Mouse (Mus musculus): Measurements from ENCODE around the gene Srrd. TPM values are rescaled to one million over a fixed set of nuclear protein-coding genes. Genes with fewer than 3 reads are reported as not detected.

Srrd gene
- 19.3 and 20.9 TPM in 2 replicates for polyA plus RNA-seq (2015; fragmentation: Nextera tagmentation; extraction: Ambion mirVana)

DNA sequence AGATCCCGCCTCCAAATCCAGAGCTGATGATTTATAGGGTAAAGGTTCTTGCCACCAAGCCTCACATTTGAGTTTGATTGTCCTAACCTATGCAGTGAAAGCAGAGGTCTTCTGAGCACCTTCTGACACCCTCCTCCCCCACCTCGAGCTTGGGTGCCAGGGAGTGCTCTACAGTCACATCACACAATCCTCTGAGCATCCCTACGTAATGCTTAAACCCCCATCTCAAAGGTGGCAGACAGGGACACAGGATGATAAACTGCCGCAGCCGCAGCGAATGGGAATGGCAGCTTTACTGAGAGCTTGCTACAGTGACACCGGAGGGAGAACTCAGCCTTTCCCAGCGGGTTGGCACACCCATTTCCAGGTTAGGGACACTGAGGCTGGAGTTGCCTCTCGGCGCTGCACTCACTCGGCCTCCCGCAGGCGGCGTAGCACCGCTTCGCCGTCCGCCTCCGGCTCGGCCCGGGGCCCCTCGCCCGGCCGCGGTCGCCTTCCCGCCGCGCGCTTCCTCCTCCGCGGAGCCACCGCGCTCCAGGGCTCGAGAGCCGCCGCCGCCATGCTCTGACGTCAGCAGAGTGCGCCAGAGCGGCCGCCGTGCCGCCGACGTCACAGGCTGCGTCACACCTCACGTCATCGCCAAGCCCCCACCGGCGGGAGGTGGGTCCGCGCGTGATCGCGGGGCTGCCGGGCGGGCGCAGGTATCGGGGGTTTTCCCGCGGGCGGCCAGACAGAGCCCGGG, at the start of gene Srrd, which contains the start of gene Hps4:
Gene Srrd, minus strand, starts transcription at position 578 of the 742 bp plus-strand sequence.
Gene Hps4, plus strand, starts transcription at position 621 of the 742 bp plus-strand sequence.
- DNase-seq (ENCODE audit: low spot score) (peak; percentile 85), ATAC-seq (ENCODE audit: low FRiP score, low TSS enrichment) (peak; percentile 45)
- Histone ChIP-seq H3K9ac (ENCODE audit: low read length) (peak within 1 kb of the TSS; percentile 87), H3K36me3 (ENCODE audit: control insufficient read depth, insufficient read depth, low read length) (peaks cover 14% of the 10 kb centered on the region; the same call in 1 of the 2 replicates), H3K27me3 (ENCODE audit: control insufficient read depth, insufficient read depth, low read length) (no peaks in the 10 kb centered on the region), H3K4me1 (replicated peaks; ENCODE audit: control insufficient read depth, insufficient read depth) (no peaks in the 10 kb centered on the region; the same call in 1 of the 2 replicates), H3K4me2 (replicated peaks; ENCODE audit: low read depth) (peak within 1 kb of the TSS; percentile 71), H3K4me3 (ENCODE audit: low read depth, low read length) (peak within 1 kb of the TSS; percentile 95), H3K27ac (replicated peaks) (peak within 1 kb of the TSS; percentile 87), H3K9me3 (ENCODE audit: control insufficient read depth, low read length) (no peaks in the 10 kb centered on the region)
- TF ChIP-seq EP300 (optimal IDR thresholded peaks at IDR 0.05) (no peak), CTCF (IDR thresholded peaks at IDR 0.05; ENCODE audit: low read depth) (no peak)
- WGBS = 2% methylated on average over 58 of the region's 64 CpGs

DNA sequence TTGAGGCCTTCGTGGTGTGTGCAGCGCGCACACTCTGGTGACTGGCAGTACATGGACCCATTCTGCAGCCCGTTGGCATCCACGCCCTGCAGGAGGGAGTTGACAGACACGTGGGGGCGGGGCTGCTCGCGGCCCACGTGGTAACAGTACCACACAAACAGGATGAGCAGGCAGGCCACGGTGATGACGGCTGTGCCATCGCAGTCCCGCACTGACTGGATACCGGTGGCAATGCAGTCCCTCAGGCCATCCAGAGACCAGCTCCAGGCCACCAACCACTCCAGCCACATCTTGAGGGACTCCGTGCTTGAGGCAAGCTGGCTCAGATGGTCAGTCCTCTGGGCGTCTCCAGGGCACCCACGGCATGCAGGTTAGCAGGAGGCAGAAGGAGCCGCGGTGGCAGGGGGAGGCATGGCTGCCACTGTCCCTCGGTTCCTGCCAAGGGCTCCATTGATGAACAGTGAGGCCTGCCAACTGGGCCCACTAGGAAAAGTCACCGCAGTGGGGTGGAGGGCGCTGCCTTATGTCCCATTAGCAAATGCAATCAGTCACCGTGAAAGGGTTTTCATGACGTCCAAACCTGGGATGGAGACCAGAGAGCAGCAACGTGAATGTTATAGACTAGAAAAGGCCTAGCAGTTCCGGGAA, 49.0 kb upstream of the Srrd start:
- Histone ChIP-seq H3K4me2 (replicated peaks; ENCODE audit: low read depth) (no peak overlapping the region), H3K36me3 (ENCODE audit: control insufficient read depth, insufficient read depth, low read length) (no peaks in the 10 kb centered on the region), H3K9ac (ENCODE audit: low read length) (no peak overlapping the region), H3K9me3 (ENCODE audit: control insufficient read depth, low read length) (no peaks in the 10 kb centered on the region), H3K27me3 (ENCODE audit: control insufficient read depth, insufficient read depth, low read length) (0 out of 2 replicates have a peak, but pooled peaks cover 2% of the 10 kb centered on the region), H3K27ac (replicated peaks) (no peak overlapping the region), H3K4me1 (replicated peaks; ENCODE audit: control insufficient read depth, insufficient read depth) (no peaks in the 10 kb centered on the region), H3K4me3 (ENCODE audit: low read depth, low read length) (no peak overlapping the region)
- TF ChIP-seq EP300 (optimal IDR thresholded peaks at IDR 0.05) = no peak
- TF ChIP-seq CTCF (IDR thresholded peaks at IDR 0.05; ENCODE audit: low read depth) = no peak
- WGBS = 62% methylated on average over 27 of the region's 27 CpGs
- ATAC-seq (ENCODE audit: low FRiP score, low TSS enrichment) = no peak
- DNase-seq (ENCODE audit: low spot score) = no peak

DNA sequence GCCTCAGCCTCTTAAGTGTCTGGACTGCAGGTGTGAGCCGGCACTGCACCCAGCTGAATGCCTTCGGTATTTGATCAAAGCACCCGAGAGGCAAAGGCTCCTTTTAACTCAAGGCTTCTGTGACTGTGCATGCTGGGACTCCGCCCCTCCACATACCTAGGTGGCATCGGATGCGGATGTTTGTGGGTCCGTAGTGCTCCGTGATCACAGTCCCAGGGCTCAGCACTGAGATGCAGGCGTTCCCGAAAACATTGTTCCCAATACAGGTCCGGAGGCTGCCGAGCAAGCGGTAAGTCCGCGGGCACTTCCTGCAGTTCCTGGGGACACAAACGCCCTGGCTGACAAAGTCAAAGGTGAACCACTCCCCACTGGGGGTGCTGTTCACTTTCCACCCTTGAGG, 48.2 kb upstream of the Srrd start:
- 49% methylated on average over 16 of the region's 16 CpGs for WGBS
- Histone ChIP-seq H3K4me1 (replicated peaks; ENCODE audit: control insufficient read depth, insufficient read depth) (no peaks in the 10 kb centered on the region), H3K4me2 (replicated peaks; ENCODE audit: low read depth) (no peak overlapping the region), H3K9me3 (ENCODE audit: control insufficient read depth, low read length) (no peaks in the 10 kb centered on the region), H3K27me3 (ENCODE audit: control insufficient read depth, insufficient read depth, low read length) (0 out of 2 replicates have a peak, but pooled peaks cover 2% of the 10 kb centered on the region), H3K9ac (ENCODE audit: low read length) (no peak overlapping the region), H3K4me3 (ENCODE audit: low read depth, low read length) (no peak overlapping the region), H3K36me3 (ENCODE audit: control insufficient read depth, insufficient read depth, low read length) (no peaks in the 10 kb centered on the region), H3K27ac (replicated peaks) (no peak overlapping the region)
- ATAC-seq (ENCODE audit: low FRiP score, low TSS enrichment) (no peak), DNase-seq (ENCODE audit: low spot score) (no peak)
- TF ChIP-seq CTCF (IDR thresholded peaks at IDR 0.05; ENCODE audit: low read depth) (no peak), EP300 (optimal IDR thresholded peaks at IDR 0.05) (no peak)

DNA sequence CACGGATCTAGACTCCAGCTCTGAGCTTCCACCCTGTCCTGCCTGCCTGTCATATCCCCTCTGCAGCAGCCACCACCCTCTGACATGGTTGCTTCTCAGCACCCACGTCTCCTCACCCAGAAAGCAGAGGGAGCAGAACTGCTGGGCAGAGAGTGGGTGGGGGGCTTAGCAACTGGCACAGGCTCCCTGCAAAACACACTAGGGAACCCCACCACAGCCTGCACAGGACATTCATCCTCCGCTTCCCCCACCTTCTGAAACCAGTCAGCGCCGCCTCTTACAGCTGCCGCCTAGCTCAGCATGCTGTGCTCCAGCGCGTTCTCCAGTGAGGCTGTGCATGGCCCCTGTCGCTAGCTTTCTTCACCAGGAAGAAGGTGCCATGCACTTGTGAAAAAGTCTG, 46.5 kb upstream of the Srrd start:
- Histone ChIP-seq H3K9me3 (ENCODE audit: control insufficient read depth, low read length) (no peaks in the 10 kb centered on the region), H3K9ac (ENCODE audit: low read length) (no peak overlapping the region), H3K27ac (replicated peaks) (no peak overlapping the region), H3K36me3 (ENCODE audit: control insufficient read depth, insufficient read depth, low read length) (no peaks in the 10 kb centered on the region), H3K27me3 (ENCODE audit: control insufficient read depth, insufficient read depth, low read length) (0 out of 2 replicates have a peak, but pooled peaks cover 2% of the 10 kb centered on the region), H3K4me1 (replicated peaks; ENCODE audit: control insufficient read depth, insufficient read depth) (no peaks in the 10 kb centered on the region), H3K4me2 (replicated peaks; ENCODE audit: low read depth) (no peak overlapping the region), H3K4me3 (ENCODE audit: low read depth, low read length) (no peak overlapping the region)
- ATAC-seq (ENCODE audit: low FRiP score, low TSS enrichment) = no peak
- WGBS = 77% methylated on average over 9 of the region's 9 CpGs
- no peak for DNase-seq (ENCODE audit: low spot score)
- TF ChIP-seq EP300 (optimal IDR thresholded peaks at IDR 0.05) (no peak), CTCF (IDR thresholded peaks at IDR 0.05; ENCODE audit: low read depth) (no peak)

DNA sequence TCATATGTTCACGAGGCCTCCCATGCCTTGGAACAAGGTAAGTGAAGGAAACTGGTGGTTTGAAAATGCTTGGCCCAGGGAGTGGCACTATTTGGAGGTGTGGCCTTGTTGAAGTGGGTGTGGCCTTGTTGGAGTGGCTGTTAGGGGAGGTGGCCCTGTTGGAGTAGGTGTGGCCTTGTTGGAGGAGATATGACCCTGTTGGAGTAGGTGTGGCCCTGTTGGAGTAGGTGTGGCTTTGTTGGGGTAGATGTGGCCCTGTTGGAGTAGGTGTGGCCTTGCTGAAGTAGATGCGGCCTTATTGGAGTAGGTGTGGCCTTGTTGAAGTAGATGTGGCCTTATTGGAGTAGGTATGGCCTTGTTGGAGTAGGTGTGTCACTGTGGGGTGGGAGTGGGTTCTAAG, 43.1 kb upstream of the Srrd start:
- Histone ChIP-seq H3K36me3 (ENCODE audit: control insufficient read depth, insufficient read depth, low read length) (no peaks in the 10 kb centered on the region), H3K27me3 (ENCODE audit: control insufficient read depth, insufficient read depth, low read length) (no peaks in the 10 kb centered on the region), H3K9ac (ENCODE audit: low read length) (no peak overlapping the region), H3K4me2 (replicated peaks; ENCODE audit: low read depth) (no peak overlapping the region), H3K9me3 (ENCODE audit: control insufficient read depth, low read length) (no peaks in the 10 kb centered on the region), H3K4me1 (replicated peaks; ENCODE audit: control insufficient read depth, insufficient read depth) (no peaks in the 10 kb centered on the region), H3K27ac (replicated peaks) (no peak overlapping the region), H3K4me3 (ENCODE audit: low read depth, low read length) (no peak overlapping the region)
- WGBS = 51% methylated on average over 2 of the region's 2 CpGs
- TF ChIP-seq EP300 (optimal IDR thresholded peaks at IDR 0.05) (no peak), CTCF (IDR thresholded peaks at IDR 0.05; ENCODE audit: low read depth) (no peak)
- peak; percentile 51 for DNase-seq (ENCODE audit: low spot score)
- ATAC-seq (ENCODE audit: low FRiP score, low TSS enrichment) = peak; percentile 59

All from stomach, postnatal 0 days (tissue).